Mouse (Mus musculus): Measurements from ENCODE around the gene Zcchc10. TPM values are rescaled to one million over a fixed set of nuclear protein-coding genes. Genes with fewer than 3 reads are reported as not detected.

The Zcchc10 gene
- polyA plus RNA-seq, 1 experiment from 2014 or later: 18.6 TPM

DNA sequence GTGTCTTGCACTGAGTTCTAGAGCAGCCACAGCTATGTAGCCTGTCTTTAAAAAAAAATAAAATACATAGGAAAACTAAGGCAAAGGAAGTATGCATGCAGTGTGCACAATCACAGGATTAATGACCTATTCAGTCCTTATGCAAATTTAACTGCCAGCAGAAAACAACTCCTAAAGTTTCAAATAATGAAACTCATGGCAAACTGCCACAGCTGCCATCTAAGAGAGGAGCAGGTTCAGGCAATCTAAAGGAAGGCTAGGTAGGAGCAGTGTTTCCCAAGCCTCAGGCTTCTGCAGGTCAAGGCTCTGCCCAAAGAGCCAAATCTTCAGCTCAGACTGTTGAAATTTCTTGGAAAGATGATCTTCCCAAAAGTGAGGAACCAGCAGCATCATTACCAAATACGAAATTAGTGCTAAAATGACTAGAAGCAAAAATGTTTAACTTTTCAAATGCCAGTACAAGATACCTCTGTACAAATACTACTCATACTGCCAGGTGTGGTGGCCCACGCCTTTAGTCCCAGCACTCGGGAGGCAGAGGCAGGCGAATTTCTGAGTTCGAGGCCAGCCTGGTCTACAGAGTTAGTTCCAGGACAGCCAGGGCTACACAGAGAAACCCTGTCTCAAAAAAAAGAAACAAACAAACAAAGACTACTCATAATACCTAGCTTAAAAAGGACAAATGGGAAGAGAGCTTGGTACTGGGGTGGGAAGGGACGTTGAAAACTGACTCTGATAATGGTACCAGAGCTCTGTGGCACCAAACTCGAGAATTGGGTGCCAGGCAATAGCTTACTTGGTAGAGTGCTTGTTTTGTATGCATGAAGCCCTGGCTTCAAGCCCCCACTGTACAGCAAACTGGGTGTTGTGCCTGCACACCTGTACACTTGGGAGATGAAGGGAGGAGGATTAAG lies 26.3 kb upstream of the Zcchc10 start:
- no peak for DNase-seq (ENCODE audit: low spot score)
- no peak for ATAC-seq (ENCODE audit: low read depth)
- H3K36me3 ChIP-seq (ENCODE audit: control insufficient read depth, insufficient read depth, low read length): peaks cover 14% of the 10 kb centered on the region; the same call in 1 of the 2 replicates
- peaks cover 25% of the 10 kb centered on the region for H3K4me1 ChIP-seq (ENCODE audit: control insufficient read depth, insufficient read depth, low read length)
- H3K4me3 ChIP-seq (ENCODE audit: low read depth, low read length): peak overlapping the region; percentile 100
- peak overlapping the region; percentile 22; the same call in 1 of the 2 replicates for H3K9ac ChIP-seq (ENCODE audit: low read depth, low read length)
- no peak overlapping the region for H3K27ac ChIP-seq (replicated peaks; ENCODE audit: low read depth, low read length)
- H3K4me2 ChIP-seq (ENCODE audit: low read depth, low read length): peak overlapping the region; percentile 87
- no peaks in the 10 kb centered on the region for H3K27me3 ChIP-seq (replicated peaks; ENCODE audit: control insufficient read depth, insufficient read depth, low read length)
- WGBS: 88% methylated on average over 7 of the region's 7 CpGs
- no peaks in the 10 kb centered on the region for H3K9me3 ChIP-seq (ENCODE audit: control insufficient read depth, low read length)

- H3K4me3 ChIP-seq (ENCODE audit: low read depth, low read length): peak overlapping the region; percentile 100
- 0 out of 2 replicates have a peak, but pooled peaks cover 14% of the 10 kb centered on the region for H3K36me3 ChIP-seq (ENCODE audit: control insufficient read depth, insufficient read depth, low read length)
- DNase-seq (ENCODE audit: low spot score): peak; percentile 48
- no peaks in the 10 kb centered on the region for H3K9me3 ChIP-seq (ENCODE audit: control insufficient read depth, low read length)
- H3K9ac ChIP-seq (ENCODE audit: low read depth, low read length): peak overlapping the region; percentile 99
- H3K4me1 ChIP-seq (ENCODE audit: control insufficient read depth, insufficient read depth, low read length): peaks cover 25% of the 10 kb centered on the region
- peak; percentile 66 for ATAC-seq (ENCODE audit: low read depth)
- H3K4me2 ChIP-seq (ENCODE audit: low read depth, low read length): peak overlapping the region; percentile 87
- no peaks in the 10 kb centered on the region for H3K27me3 ChIP-seq (replicated peaks; ENCODE audit: control insufficient read depth, insufficient read depth, low read length)
- WGBS: under 1% methylated on average over 30 of the region's 80 CpGs
- peak overlapping the region; percentile 99 for H3K27ac ChIP-seq (replicated peaks; ENCODE audit: low read depth, low read length)
Measured at GRCm38 (mm10) chr11:53299551-53300329, 24.7 kb upstream of the Zcchc10 start.

DNA sequence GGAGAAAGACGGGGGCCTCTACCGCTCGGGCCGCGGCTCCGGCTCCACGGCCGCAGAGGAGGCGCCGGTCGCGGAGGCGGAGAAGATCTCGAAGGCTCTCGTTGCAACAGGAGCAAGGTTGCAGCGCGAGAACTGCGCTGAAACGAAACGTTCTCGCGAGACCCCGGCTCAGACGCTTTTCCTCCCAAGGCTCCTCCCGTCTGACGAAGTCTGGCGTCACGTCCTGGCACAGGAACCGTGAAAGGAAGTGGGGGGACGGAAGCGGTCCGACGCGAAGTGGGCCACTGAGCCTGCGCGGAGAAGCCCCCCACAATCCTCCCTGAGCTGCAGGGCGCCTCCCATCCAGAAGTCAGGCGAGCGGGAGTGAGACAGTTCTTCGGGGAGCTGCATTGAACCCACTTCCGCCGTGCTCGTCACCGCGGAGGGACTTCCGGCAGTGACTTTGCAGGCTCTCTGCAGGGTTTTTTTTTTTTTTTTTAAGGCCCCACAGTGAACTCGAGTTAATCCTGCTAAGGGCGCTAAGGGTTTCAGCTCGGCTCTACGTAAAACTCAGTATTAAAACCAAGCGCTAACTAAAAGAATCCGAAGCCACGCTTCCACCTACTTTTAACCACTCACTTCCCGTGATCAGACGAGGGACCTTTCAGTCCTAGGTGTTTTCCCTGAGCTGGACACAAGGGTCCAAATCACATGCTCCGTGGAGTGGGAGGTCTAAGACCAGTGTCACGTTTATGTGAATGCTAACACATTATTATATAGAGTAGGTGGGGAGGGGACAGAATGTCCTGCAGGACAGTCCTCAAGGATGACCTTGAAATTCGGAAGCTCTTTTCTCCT lies 23.9 kb upstream of the Zcchc10 start, which contains the start of gene Hspa4:
Gene Hspa4, minus strand, starts transcription at position 128 of the 837 bp plus-strand sequence.
- Histone ChIP-seq H3K27me3 (replicated peaks; ENCODE audit: control insufficient read depth, insufficient read depth, low read length) (no peaks in the 10 kb centered on the region), H3K9ac (ENCODE audit: low read depth, low read length) (peak within 1 kb of the TSS; percentile 99), H3K4me1 (ENCODE audit: control insufficient read depth, insufficient read depth, low read length) (peaks cover 25% of the 10 kb centered on the region), H3K4me2 (ENCODE audit: low read depth, low read length) (peak within 1 kb of the TSS; percentile 87), H3K4me3 (ENCODE audit: low read depth, low read length) (peak within 1 kb of the TSS; percentile 100), H3K9me3 (ENCODE audit: control insufficient read depth, low read length) (no peaks in the 10 kb centered on the region), H3K27ac (replicated peaks; ENCODE audit: low read depth, low read length) (peak within 1 kb of the TSS; percentile 99), H3K36me3 (ENCODE audit: control insufficient read depth, insufficient read depth, low read length) (0 out of 2 replicates have a peak, but pooled peaks cover 10% of the 10 kb centered on the region)
- peak; percentile 99 for DNase-seq (ENCODE audit: low spot score)
- 1% methylated on average over 43 of the region's 58 CpGs for WGBS
- peak; percentile 97 for ATAC-seq (ENCODE audit: low read depth)

DNA sequence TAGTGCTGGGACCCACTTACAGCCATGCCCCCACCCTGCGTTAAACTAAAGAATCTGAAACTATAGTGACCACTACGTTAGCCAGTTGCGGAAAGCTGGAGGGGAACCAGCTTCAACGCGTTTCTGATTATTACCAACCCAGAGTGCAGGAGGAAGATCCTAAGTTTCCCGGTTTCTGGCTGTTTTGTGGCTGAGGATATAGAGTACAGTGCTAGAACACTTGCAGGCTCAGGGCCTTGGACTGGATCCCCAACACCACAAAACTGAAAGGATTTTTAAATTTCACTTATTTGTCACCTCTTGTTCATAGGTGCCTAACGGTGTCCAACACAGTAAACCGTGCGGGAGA lies 23.3 kb upstream of the Zcchc10 start:
- ATAC-seq (ENCODE audit: low read depth): no peak
- Histone ChIP-seq H3K9ac (ENCODE audit: low read depth, low read length) (peak overlapping the region; percentile 99), H3K4me3 (ENCODE audit: low read depth, low read length) (peak overlapping the region; percentile 100), H3K27ac (replicated peaks; ENCODE audit: low read depth, low read length) (peak overlapping the region; percentile 99), H3K36me3 (ENCODE audit: control insufficient read depth, insufficient read depth, low read length) (0 out of 2 replicates have a peak, but pooled peaks cover 10% of the 10 kb centered on the region), H3K27me3 (replicated peaks; ENCODE audit: control insufficient read depth, insufficient read depth, low read length) (no peaks in the 10 kb centered on the region), H3K9me3 (ENCODE audit: control insufficient read depth, low read length) (no peaks in the 10 kb centered on the region), H3K4me2 (ENCODE audit: low read depth, low read length) (peak overlapping the region; percentile 87), H3K4me1 (ENCODE audit: control insufficient read depth, insufficient read depth, low read length) (peaks cover 25% of the 10 kb centered on the region)
- DNase-seq (ENCODE audit: low spot score): no peak
- 56% methylated on average over 9 of the region's 9 CpGs for WGBS

DNA sequence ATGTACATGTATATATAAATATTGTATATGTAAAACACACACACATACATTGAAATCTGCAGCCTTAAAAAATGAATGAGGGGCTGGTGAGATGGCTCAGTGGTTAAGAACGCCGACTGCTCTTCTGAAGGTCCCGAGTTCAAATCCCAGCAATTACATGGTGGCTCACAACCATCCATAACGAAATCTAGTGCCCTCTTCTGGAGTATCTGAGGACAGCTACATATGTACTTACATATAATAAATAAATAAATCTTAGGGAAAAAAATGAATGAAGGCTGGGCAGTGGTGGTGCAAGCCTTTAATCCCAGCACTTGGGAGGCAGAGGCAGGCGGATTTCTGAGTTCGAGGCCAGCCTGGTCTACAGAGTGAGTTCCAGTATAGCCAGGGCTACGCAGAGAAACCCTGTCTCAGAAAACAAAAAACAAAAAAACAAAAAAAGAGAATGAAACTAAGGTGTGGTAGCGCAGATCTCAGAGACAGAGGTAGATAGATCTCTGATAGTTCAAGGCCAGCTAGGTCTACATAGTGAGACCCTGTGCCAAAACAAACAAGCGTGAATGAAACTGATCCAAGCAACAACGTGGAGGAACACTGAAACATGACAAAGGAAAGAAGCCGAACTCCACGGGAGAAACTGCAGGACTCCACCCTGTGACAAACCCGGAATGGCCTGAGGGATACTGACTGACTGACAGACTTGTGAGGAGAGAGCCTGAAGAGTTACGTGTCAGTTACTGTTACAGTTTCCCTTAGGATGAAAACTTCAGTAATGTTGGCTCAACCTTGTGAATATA lies 20.2 kb upstream of the Zcchc10 start:
- Histone ChIP-seq H3K27me3 (replicated peaks; ENCODE audit: control insufficient read depth, insufficient read depth, low read length) (no peaks in the 10 kb centered on the region), H3K9me3 (ENCODE audit: control insufficient read depth, low read length) (no peaks in the 10 kb centered on the region), H3K36me3 (ENCODE audit: control insufficient read depth, insufficient read depth, low read length) (no peaks in the 10 kb centered on the region), H3K4me2 (ENCODE audit: low read depth, low read length) (no peak overlapping the region), H3K9ac (ENCODE audit: low read depth, low read length) (no peak overlapping the region), H3K27ac (replicated peaks; ENCODE audit: low read depth, low read length) (no peak overlapping the region), H3K4me3 (ENCODE audit: low read depth, low read length) (no peak overlapping the region), H3K4me1 (ENCODE audit: control insufficient read depth, insufficient read depth, low read length) (peaks cover 26% of the 10 kb centered on the region)
- 79% methylated on average over 14 of the region's 14 CpGs for WGBS
- ATAC-seq (ENCODE audit: low read depth) (no peak), DNase-seq (ENCODE audit: low spot score) (no peak)

DNA sequence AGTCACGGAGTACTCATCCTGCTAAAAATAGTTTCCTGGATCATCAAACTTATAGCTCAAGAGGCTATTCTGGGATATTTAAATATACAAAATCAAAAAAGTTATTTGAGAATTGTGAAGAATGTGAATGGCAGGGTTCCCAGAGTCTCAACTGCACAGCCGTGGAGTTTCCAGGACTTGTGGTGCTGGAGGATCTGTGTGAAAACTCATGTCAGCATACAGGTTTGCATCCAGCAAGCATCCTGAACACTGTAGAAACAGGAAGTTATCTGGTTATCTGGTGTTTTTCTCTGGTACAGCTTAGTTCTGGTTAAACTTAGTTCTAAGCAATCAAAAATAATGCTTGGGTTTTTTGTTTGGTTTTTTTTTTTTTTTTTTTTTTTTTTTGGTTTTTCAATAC lies 17.5 kb upstream of the Zcchc10 start:
- peaks cover 18% of the 10 kb centered on the region for H3K4me1 ChIP-seq (ENCODE audit: control insufficient read depth, insufficient read depth, low read length)
- DNase-seq (ENCODE audit: low spot score): peak; percentile 87
- H3K9me3 ChIP-seq (ENCODE audit: control insufficient read depth, low read length): no peaks in the 10 kb centered on the region
- no peaks in the 10 kb centered on the region for H3K36me3 ChIP-seq (ENCODE audit: control insufficient read depth, insufficient read depth, low read length)
- no peak overlapping the region for H3K4me2 ChIP-seq (ENCODE audit: low read depth, low read length)
- H3K27ac ChIP-seq (replicated peaks; ENCODE audit: low read depth, low read length): no peak overlapping the region
- WGBS: 47% methylated on average over 2 of the region's 2 CpGs
- H3K4me3 ChIP-seq (ENCODE audit: low read depth, low read length): no peak overlapping the region
- ATAC-seq (ENCODE audit: low read depth): no peak
- no peaks in the 10 kb centered on the region for H3K27me3 ChIP-seq (replicated peaks; ENCODE audit: control insufficient read depth, insufficient read depth, low read length)
- no peak overlapping the region for H3K9ac ChIP-seq (ENCODE audit: low read depth, low read length)

DNA sequence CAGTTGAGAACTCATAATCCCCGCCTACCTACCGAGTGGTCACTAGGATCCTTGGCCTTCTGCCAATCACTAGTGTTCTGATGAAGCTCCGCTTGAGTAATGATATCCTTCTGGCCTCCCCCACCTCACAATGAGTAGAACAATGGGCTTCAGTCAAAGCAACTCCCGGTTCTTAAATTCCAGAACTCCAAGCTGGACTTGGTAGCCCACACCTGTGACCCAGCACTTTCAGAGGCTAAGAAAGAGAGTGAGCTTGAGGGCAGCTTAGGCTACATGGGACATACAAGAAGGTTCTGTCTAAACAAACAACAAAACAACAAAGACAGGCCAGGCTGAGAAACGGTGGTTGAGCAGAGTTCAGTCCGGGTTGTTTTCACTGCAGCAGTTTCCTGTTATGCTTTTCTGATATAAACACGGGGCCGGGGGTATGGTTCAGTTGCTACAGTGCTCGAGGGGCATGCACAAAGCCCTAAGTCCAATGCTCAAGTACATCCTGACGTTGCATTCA lies 16.9 kb upstream of the Zcchc10 start:
- no peak overlapping the region for H3K9ac ChIP-seq (ENCODE audit: low read depth, low read length)
- peak overlapping the region; percentile 75 for H3K27ac ChIP-seq (replicated peaks; ENCODE audit: low read depth, low read length)
- H3K9me3 ChIP-seq (ENCODE audit: control insufficient read depth, low read length): no peaks in the 10 kb centered on the region
- ATAC-seq (ENCODE audit: low read depth): no peak
- H3K36me3 ChIP-seq (ENCODE audit: control insufficient read depth, insufficient read depth, low read length): no peaks in the 10 kb centered on the region
- 54% methylated on average over 10 of the region's 10 CpGs for WGBS
- H3K4me1 ChIP-seq (ENCODE audit: control insufficient read depth, insufficient read depth, low read length): peaks cover 18% of the 10 kb centered on the region
- peak; percentile 61 for DNase-seq (ENCODE audit: low spot score)
- H3K4me2 ChIP-seq (ENCODE audit: low read depth, low read length): no peak overlapping the region
- no peaks in the 10 kb centered on the region for H3K27me3 ChIP-seq (replicated peaks; ENCODE audit: control insufficient read depth, insufficient read depth, low read length)
- H3K4me3 ChIP-seq (ENCODE audit: low read depth, low read length): no peak overlapping the region
